Comparison of ENCODE assay signal across 12 mouse cellular contexts in the genomic region with DNA sequence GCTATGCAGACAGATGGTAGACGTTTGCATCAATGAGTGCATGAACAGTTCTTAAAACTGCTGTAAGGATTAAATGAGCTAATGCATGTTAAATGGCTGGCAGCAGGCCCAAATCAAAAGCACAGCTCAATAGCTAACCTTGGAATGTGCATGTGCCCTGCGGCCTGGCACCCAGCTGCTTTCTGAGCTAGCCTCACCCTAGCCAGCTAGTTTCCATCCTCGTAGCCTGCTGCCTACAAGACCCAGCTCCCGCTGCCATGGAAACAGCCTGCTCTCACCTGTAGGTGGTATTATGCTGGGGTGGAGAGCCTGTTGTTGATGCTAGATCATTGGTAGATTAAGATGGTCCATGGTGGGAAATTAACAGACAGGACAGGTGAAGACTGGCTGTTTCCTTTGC.
DNase-seq lines count a peak whose midpoint lies in the region; ATAC-seq and TF ChIP-seq lines count a peak whose summit lies in the region.
"Had no signal": no experiment of that assay in that cellular context is flagged by ENCODE, and none has a peak within 500 bp of the region (broad histone marks: within the 10 kb centered on the region; RNA-seq: fewer than 3 reads in every experiment).

No protein-coding gene starts in this region.

- no peak for TF ChIP-seq CTCF in layer of hippocampus, adult 2 months (conservative IDR thresholded peaks at IDR 0.05)
- TF ChIP-seq CTCF in forebrain, postnatal 0 days (IDR thresholded peaks at IDR 0.05; ENCODE audit: low read depth) = no peak

- no peaks in the 10 kb centered on the region for H3K36me3 ChIP-seq in forebrain, embryonic 12.5 days (replicated peaks)
- no peaks in the 10 kb centered on the region for H3K36me3 ChIP-seq in forebrain, embryonic 10.5 days (replicated peaks)
- no peaks in the 10 kb centered on the region for H3K36me3 ChIP-seq in forebrain, postnatal 0 days (ENCODE audit: insufficient read depth)
- H3K36me3 ChIP-seq: liver, embryonic 12.5 days had no signal

- no peak overlapping the region for H3K4me3 ChIP-seq in forebrain, embryonic 12.5 days (replicated peaks)
- H3K4me3 ChIP-seq in forebrain, embryonic 10.5 days = no peak overlapping the region
- no peak overlapping the region for H3K4me3 ChIP-seq in layer of hippocampus, adult 2 months
- H3K4me3 ChIP-seq in forebrain, postnatal 0 days (ENCODE audit: low read depth, low read length) = no peak overlapping the region
- H3K4me3 ChIP-seq: liver, embryonic 12.5 days; megakaryocyte, embryonic 14.5 days had no signal

- no peak overlapping the region for H3K9ac ChIP-seq in forebrain, embryonic 12.5 days
- H3K9ac ChIP-seq in forebrain, postnatal 0 days = no peak overlapping the region
- H3K9ac ChIP-seq: liver, embryonic 12.5 days had no signal

- no peaks in the 10 kb centered on the region for H3K9me3 ChIP-seq in forebrain, embryonic 12.5 days
- H3K9me3 ChIP-seq in forebrain, embryonic 10.5 days = no peaks in the 10 kb centered on the region
- H3K9me3 ChIP-seq in forebrain, postnatal 0 days (ENCODE audit: low read length) = no peaks in the 10 kb centered on the region
- H3K9me3 ChIP-seq: liver, embryonic 12.5 days; megakaryocyte, embryonic 14.5 days had no signal

- peaks cover 70% of the 10 kb centered on the region for H3K27me3 ChIP-seq in forebrain, embryonic 12.5 days
- H3K27me3 ChIP-seq in forebrain, embryonic 10.5 days (ENCODE audit: poor library complexity, severe bottlenecking) = peaks cover 98% of the 10 kb centered on the region
- H3K27me3 ChIP-seq in forebrain, postnatal 0 days (ENCODE audit: insufficient read depth, low read length) = no peaks in the 10 kb centered on the region

- no peak overlapping the region for H3K4me2 ChIP-seq in forebrain, embryonic 12.5 days
- no peak overlapping the region for H3K4me2 ChIP-seq in forebrain, postnatal 0 days (ENCODE audit: low read depth)
- H3K4me2 ChIP-seq: liver, embryonic 12.5 days had no signal

- peak; percentile 36; the same call in 1 of the 2 replicates for ATAC-seq in forebrain, embryonic 12.5 days (ENCODE audit: low FRiP score)
- no peak for ATAC-seq in forebrain, postnatal 0 days
- ATAC-seq: liver, embryonic 12.5 days had no signal

- no peak overlapping the region for H3K27ac ChIP-seq in forebrain, embryonic 12.5 days
- no peak overlapping the region for H3K27ac ChIP-seq in forebrain, embryonic 10.5 days
- H3K27ac ChIP-seq in layer of hippocampus, adult 2 months = peak overlapping the region; percentile 32; the same call in 1 of the 2 replicates
- H3K27ac ChIP-seq in forebrain, postnatal 0 days (ENCODE audit: low read depth, low read length) = peak overlapping the region; percentile 3; the same call in 1 of the 2 replicates
- H3K27ac ChIP-seq: liver, embryonic 12.5 days had no signal

- 56% methylated on average over 4 of the region's 4 CpGs for WGBS in forebrain, embryonic 12.5 days
- 72% methylated on average over 4 of the region's 4 CpGs for WGBS in forebrain, embryonic 10.5 days
- 44% methylated on average over 4 of the region's 4 CpGs for WGBS in forebrain, postnatal 0 days

- intact Hi-C loops in left cerebral cortex, postnatal 14 days (cut with DNase I) = no loop called here

- peaks cover 5% of the 10 kb centered on the region for H3K4me1 ChIP-seq in forebrain, embryonic 12.5 days
- peaks cover 3% of the 10 kb centered on the region for H3K4me1 ChIP-seq in forebrain, embryonic 10.5 days
- H3K4me1 ChIP-seq in forebrain, postnatal 0 days (ENCODE audit: insufficient read depth) = no peaks in the 10 kb centered on the region
- H3K4me1 ChIP-seq: liver, embryonic 12.5 days had no signal

- no peak for DNase-seq in forebrain, embryonic 10.5 days (ENCODE audit: extremely low spot score, low spot score)
- no peak for DNase-seq in layer of hippocampus, adult 2 months (ENCODE audit: low spot score in 2 of 2)
- no peak for DNase-seq in layer of hippocampus, postnatal 36 days
- peak; percentile 34 for DNase-seq in 3134 (ENCODE audit: extremely low read depth, insufficient read length, low spot score)
- no peak for DNase-seq in forebrain, postnatal 0 days
- DNase-seq in gastrocnemius, adult 18-20 months (ENCODE audit: low spot score) = no peak
- no peak for DNase-seq in left cerebral cortex, postnatal 14 days (ENCODE audit: low spot score in 2 of 2)
- DNase-seq: cerebellum, adult 2 months; heart, adult 18-20 months had no signal

Comparison
In these comparisons a context has a peak if more than half of its experiments do, and no peak if none do; other contexts are left out.
1. H3K27ac ChIP-seq: peak in layer of hippocampus, adult 2 months (single experiment) and forebrain, postnatal 0 days (single experiment); none in forebrain, embryonic 12.5 days (single experiment) and forebrain, embryonic 10.5 days (single experiment).